Mouse (Mus musculus) MEL (cell line): Measurements from ENCODE around the gene Fgfr2. TPM values are rescaled to one million over a fixed set of nuclear protein-coding genes. Genes with fewer than 3 reads are reported as not detected.

Experiments used
- DNase-seq: peaks from one replicate; pipeline ENCODE4 v3.0.0; 2011; ENCODE audit warnings: low read depth, low spot score
- H3K27ac ChIP-seq: 2 replicates; pipeline ENCODE4 v1.5.1; 2012; ENCODE audit warnings: low read depth, mild to moderate bottlenecking, control low read depth, low read length, moderate library complexity; ENCODE audit not compliant: control insufficient read depth
- H3K27me3 ChIP-seq, 2 experiments: fragments of 150-350 bp in 1 of 2; sonication (generic) in 1 of 2; 2 replicates each; pipeline ENCODE4 v1.6.1; 2012; ENCODE audit warnings: low read length in 2 of 2, mild to moderate bottlenecking in 2 of 2, improper control_type of control experiment in 1 of 2, moderate library complexity in 1 of 2; ENCODE audit not compliant: insufficient read depth in 2 of 2, control insufficient read depth in 1 of 2
- H3K36me3 ChIP-seq, 2 experiments: 2 replicates each; pipeline ENCODE4 v1.6.1; 2012 to 2014; ENCODE audit warnings: low read length in 2 of 2, improper control_type of control experiment in 1 of 2, inconsistent platforms in 1 of 2, mild to moderate bottlenecking in 1 of 2; ENCODE audit not compliant: insufficient read depth in 2 of 2, control insufficient read depth in 1 of 2
- H3K4me1 ChIP-seq, 2 experiments: fragments of 150-350 bp in 1 of 2; sonication (generic) in 1 of 2; 2 replicates each; pipeline ENCODE4 v1.6.1; 2012; ENCODE audit warnings: low read length in 2 of 2, improper control_type of control experiment in 1 of 2, mild to moderate bottlenecking in 1 of 2; ENCODE audit not compliant: insufficient read depth in 2 of 2, control insufficient read depth in 1 of 2
- H3K4me3 ChIP-seq, 2 experiments: fragments of 150-350 bp in 1 of 2; sonication (generic) in 1 of 2; 2 replicates each; pipeline ENCODE4 v1.5.1; 2012; ENCODE audit warnings: low read depth in 2 of 2, low read length in 2 of 2, mild to moderate bottlenecking in 2 of 2, moderate library complexity in 2 of 2, control low read depth in 1 of 2, improper control_type of control experiment in 1 of 2; ENCODE audit not compliant: control insufficient read depth in 1 of 2, insufficient read depth in 1 of 2
- H3K79me2 ChIP-seq: 2 replicates; pipeline ENCODE4 v1.6.1; 2012; ENCODE audit warnings: mild to moderate bottlenecking, low read length, moderate library complexity; ENCODE audit not compliant: control insufficient read depth, poor library complexity, insufficient read depth
- H3K9ac ChIP-seq: 2 replicates; pipeline ENCODE4 v1.6.1; 2012; ENCODE audit warnings: low read depth, mild to moderate bottlenecking, control low read depth, low read length, moderate library complexity; ENCODE audit not compliant: control insufficient read depth, poor library complexity, severe bottlenecking
- H3K9me3 ChIP-seq: fragments of 150-350 bp; sonication (generic); replicated peaks from 2 replicates; pipeline ENCODE4 v1.6.1; 2012; ENCODE audit warnings: mild to moderate bottlenecking, low read length, improper control_type of control experiment, moderate library complexity; ENCODE audit not compliant: insufficient read depth
- BHLHE40 ChIP-seq: IDR thresholded peaks from 2 replicates; pipeline ENCODE4 v1.6.1; 2012; ENCODE audit warnings: low read depth, mild to moderate bottlenecking, inconsistent platforms, low read length, improper control_type of control experiment, borderline replicate concordance
- CHD1 ChIP-seq: IDR thresholded peaks from 2 replicates; pipeline ENCODE4 v1.6.1; 2012; ENCODE audit warnings: low read depth, mild to moderate bottlenecking, inconsistent platforms, low read length, improper control_type of control experiment
- CHD2 ChIP-seq: IDR thresholded peaks from 2 replicates; pipeline ENCODE4 v1.6.1; 2011; ENCODE audit warnings: low read length, improper control_type of control experiment
- CTCF ChIP-seq, 3 experiments: IDR thresholded peaks in 2 of 3; conservative IDR thresholded peaks in 1 of 3; 2 replicates each; pipeline ENCODE4 v1.5.1; 2011 to 2012; ENCODE audit warnings: low read length in 3 of 3, low read depth in 2 of 3, mild to moderate bottlenecking in 2 of 3, improper control_type of control experiment in 1 of 3, inconsistent platforms in 1 of 3, mixed read lengths in 1 of 3, moderate library complexity in 1 of 3; ENCODE audit not compliant: control insufficient read depth in 1 of 3, insufficient read depth in 1 of 3, poor library complexity in 1 of 3, severe bottlenecking in 1 of 3
- E2F4 ChIP-seq: IDR thresholded peaks from 2 replicates; pipeline ENCODE4 v1.6.1; 2011; ENCODE audit warnings: low read depth, low read length, improper control_type of control experiment, borderline replicate concordance
- ELF1 ChIP-seq: IDR thresholded peaks from 2 replicates; pipeline ENCODE4 v1.6.1; 2014; ENCODE audit warnings: low read depth, mild to moderate bottlenecking, inconsistent platforms, low read length, improper control_type of control experiment, moderate library complexity
- EP300 ChIP-seq, 2 experiments: IDR thresholded peaks; 2 replicates each; pipeline ENCODE4 v1.6.1; 2011; ENCODE audit warnings: improper control_type of control experiment in 2 of 2, low read length in 2 of 2, low read depth in 1 of 2, mild to moderate bottlenecking in 1 of 2
- ETS1 ChIP-seq: IDR thresholded peaks from 2 replicates; pipeline ENCODE4 v1.6.1; 2012; ENCODE audit warnings: low read depth, mild to moderate bottlenecking, inconsistent platforms, low read length, improper control_type of control experiment, moderate library complexity
- GABPA ChIP-seq: IDR thresholded peaks from 2 replicates; pipeline ENCODE4 v1.6.1; 2012; ENCODE audit warnings: low read depth, mild to moderate bottlenecking, inconsistent platforms, low read length, improper control_type of control experiment, moderate library complexity
- GATA1 ChIP-seq: IDR thresholded peaks from 2 replicates; pipeline ENCODE4 v1.6.1; 2011; ENCODE audit warnings: low read depth, low read length, improper control_type of control experiment
- HCFC1 ChIP-seq: IDR thresholded peaks from 2 replicates; pipeline ENCODE4 v1.6.1; 2012; ENCODE audit warnings: low read depth, mild to moderate bottlenecking, inconsistent platforms, low read length, improper control_type of control experiment, moderate library complexity
- JUND ChIP-seq: IDR thresholded peaks from 2 replicates; pipeline ENCODE4 v1.6.1; 2011; ENCODE audit warnings: low read depth, mild to moderate bottlenecking, improper control_type of control experiment, low read length
- MAFK ChIP-seq: IDR thresholded peaks from 2 replicates; pipeline ENCODE4 v1.6.1; 2011; ENCODE audit warnings: low read depth, mild to moderate bottlenecking, low read length, improper control_type of control experiment, borderline replicate concordance
- MAX ChIP-seq: IDR thresholded peaks from 2 replicates; pipeline ENCODE4 v1.6.1; 2011; ENCODE audit warnings: low read length, improper control_type of control experiment
- MAZ ChIP-seq: IDR thresholded peaks from 2 replicates; pipeline ENCODE4 v1.6.1; 2012; ENCODE audit warnings: low read depth, mild to moderate bottlenecking, inconsistent platforms, low read length, improper control_type of control experiment
- MEF2A ChIP-seq: IDR thresholded peaks from 2 replicates; pipeline ENCODE4 v1.6.1; 2014; ENCODE audit warnings: low read depth, mild to moderate bottlenecking, inconsistent platforms, low read length, improper control_type of control experiment; ENCODE audit not compliant: poor library complexity, insufficient replicate concordance, severe bottlenecking; ENCODE audit errors: extremely low read depth
- MYB ChIP-seq: IDR thresholded peaks from 2 replicates; pipeline ENCODE4 v1.6.1; 2011; ENCODE audit warnings: mild to moderate bottlenecking, low read depth, low read length, improper control_type of control experiment
- MYC ChIP-seq: IDR thresholded peaks from 2 replicates; pipeline ENCODE4 v1.6.1; 2011; ENCODE audit warnings: low read depth, mild to moderate bottlenecking, low read length, improper control_type of control experiment, moderate library complexity
- NELFE ChIP-seq: IDR thresholded peaks from 2 replicates; pipeline ENCODE4 v1.6.1; 2011; ENCODE audit warnings: low read depth, low read length, improper control_type of control experiment
- NRF1 ChIP-seq: IDR thresholded peaks from 2 replicates; pipeline ENCODE4 v1.6.1; 2014; ENCODE audit warnings: low read depth, mild to moderate bottlenecking, inconsistent platforms, low read length, improper control_type of control experiment, moderate library complexity; ENCODE audit not compliant: poor library complexity, insufficient read depth, severe bottlenecking
- POLR2A ChIP-seq, 2 experiments: IDR thresholded peaks; 2 replicates each; pipeline ENCODE4 v1.6.1; 2011 to 2012; ENCODE audit warnings: low read length in 2 of 2, mild to moderate bottlenecking in 2 of 2, control low read depth in 1 of 2, improper control_type of control experiment in 1 of 2, low read depth in 1 of 2, moderate library complexity in 1 of 2; ENCODE audit not compliant: control insufficient read depth in 1 of 2, insufficient read depth in 1 of 2, poor library complexity in 1 of 2
- POLR2AphosphoS2 ChIP-seq: IDR thresholded peaks from 2 replicates; pipeline ENCODE4 v1.6.1; 2011; ENCODE audit warnings: low read length, improper control_type of control experiment
- POLR2AphosphoS5 ChIP-seq: IDR thresholded peaks from 2 replicates; pipeline ENCODE4 v1.6.1; 2012; ENCODE audit warnings: low read depth, borderline replicate concordance, mild to moderate bottlenecking, inconsistent platforms, low read length, moderate library complexity, mixed read lengths
- RAD21 ChIP-seq: IDR thresholded peaks from 2 replicates; pipeline ENCODE4 v1.6.1; 2011; ENCODE audit warnings: mild to moderate bottlenecking, low read depth, low read length, improper control_type of control experiment
- RCOR1 ChIP-seq: IDR thresholded peaks from 2 replicates; pipeline ENCODE4 v1.6.1; 2012; ENCODE audit warnings: low read depth, mild to moderate bottlenecking, inconsistent platforms, low read length, improper control_type of control experiment
- SIN3A ChIP-seq: IDR thresholded peaks from 2 replicates; pipeline ENCODE4 v1.6.1; 2012; ENCODE audit warnings: low read length, improper control_type of control experiment, inconsistent platforms
- SMC3 ChIP-seq: IDR thresholded peaks from 2 replicates; pipeline ENCODE4 v1.6.1; 2011; ENCODE audit warnings: low read depth, low read length, improper control_type of control experiment
- TAL1 ChIP-seq: IDR thresholded peaks from 2 replicates; pipeline ENCODE4 v1.6.1; 2012; ENCODE audit warnings: mild to moderate bottlenecking, inconsistent platforms, low read length, moderate library complexity, mixed read lengths
- TBP ChIP-seq: IDR thresholded peaks from 2 replicates; pipeline ENCODE4 v1.8.0; 2011; ENCODE audit warnings: low read depth, low read length, improper control_type of control experiment
- TCF12 ChIP-seq: IDR thresholded peaks from 2 replicates; pipeline ENCODE4 v1.6.1; 2014; ENCODE audit warnings: low read depth, mild to moderate bottlenecking, inconsistent platforms, low read length, improper control_type of control experiment, moderate library complexity
- USF1 ChIP-seq: IDR thresholded peaks from 2 replicates; pipeline ENCODE4 v1.6.1; 2014; ENCODE audit warnings: low read depth, mild to moderate bottlenecking, inconsistent platforms, low read length, improper control_type of control experiment, moderate library complexity
- USF2 ChIP-seq, 2 experiments: IDR thresholded peaks; 2 replicates each; pipeline ENCODE4 v1.6.1; 2011 to 2012; ENCODE audit warnings: improper control_type of control experiment in 2 of 2, low read length in 2 of 2, borderline replicate concordance in 1 of 2, inconsistent platforms in 1 of 2, low read depth in 1 of 2, mild to moderate bottlenecking in 1 of 2; ENCODE audit not compliant: insufficient read depth in 1 of 2
- ZC3H11A ChIP-seq: IDR thresholded peaks from 2 replicates; pipeline ENCODE4 v1.6.1; 2012; ENCODE audit warnings: low read depth, mild to moderate bottlenecking, inconsistent platforms, low read length, improper control_type of control experiment
- ZKSCAN1 ChIP-seq: IDR thresholded peaks from 2 replicates; pipeline ENCODE4 v1.6.1; 2012; ENCODE audit warnings: low read depth, mild to moderate bottlenecking, inconsistent platforms, low read length, improper control_type of control experiment, moderate library complexity
- ZMIZ1 ChIP-seq: IDR thresholded peaks from 2 replicates; pipeline ENCODE4 v1.6.1; 2012; ENCODE audit warnings: low read depth, mild to moderate bottlenecking, inconsistent platforms, low read length, improper control_type of control experiment, moderate library complexity
- ZNF384 ChIP-seq: IDR thresholded peaks from 2 replicates; pipeline ENCODE4 v1.6.1; 2012; ENCODE audit warnings: low read depth, mild to moderate bottlenecking, inconsistent platforms, low read length, improper control_type of control experiment
- polyA plus RNA-seq, 2 experiments: library from polyadenylated mRNA; stranded (reverse) in 1 of 2; unstranded in 1 of 2; fragments of >175 nt in 1 of 2; fragments of >200 nt in 1 of 2; gene quantifications; 2 replicates each; pipeline versions ENCODE4 v1.2.1 to v1.2.4; 2012; ENCODE audit warnings: low replicate concordance in 2 of 2, low read depth in 1 of 2; ENCODE audit not compliant: insufficient read length in 2 of 2, insufficient read depth in 1 of 2, missing spikeins in 1 of 2
- total RNA-seq: library from RNA; depleted of rRNA; stranded (reverse); fragments of 300-350 nt; gene quantifications from 2 replicates; pipeline ENCODE4 v1.2.3, GENCODE M21; 2012

Gene Fgfr2
- total and polyA plus RNA-seq, 3 experiments: not detected

- H3K27ac ChIP-seq: peak within 1 kb of the TSS; percentile 35; the same call in 1 of the 2 replicates
- peaks cover 3 to 5% of the 10 kb centered on the region in 2 experiments for H3K4me1 ChIP-seq
- H3K4me3 ChIP-seq: peak within 1 kb of the TSS; percentile 72 to 75
- no peaks in the 10 kb centered on the region for H3K27me3 ChIP-seq
- H3K36me3 ChIP-seq: peaks cover 0 to 17% of the 10 kb centered on the region in 2 experiments; a peak in 2 of 4 replicates
- peak; percentile 97 for DNase-seq
- H3K9me3 ChIP-seq: no peaks in the 10 kb centered on the region
- peak within 1 kb of the TSS; percentile 89 for H3K9ac ChIP-seq
- H3K79me2 ChIP-seq: peaks cover 15% of the 10 kb centered on the region
- TF ChIP-seq E2F4 (no peak), HCFC1 (peak; percentile 90), MAZ (no peak; the same call in 1 of the 2 replicates), MAX (no peak), RCOR1 (no peak), NRF1 (peak; percentile 60; the same call in 1 of the 2 replicates), USF1 (no peak), ZKSCAN1 (no peak), ZMIZ1 (no peak), POLR2AphosphoS5 (no peak), BHLHE40 (no peak), MEF2A (no peak), GABPA (no peak), MYC (no peak), TAL1 (no peak), CHD1 (no peak), SIN3A (peak; percentile 94), NELFE (peak; percentile 60; the same call in 1 of the 2 replicates), CHD2 (peak; percentile 95), USF2 (IDR thresholded peaks at IDR 0.05; ENCODE audit: borderline replicate concordance in 1 of 2, insufficient read depth in 1 of 2, low read depth in 1 of 2, low read length in 2 of 2) (no peak), EP300 (IDR thresholded peaks at IDR 0.05; ENCODE audit: low read depth in 1 of 2, low read length in 2 of 2) (no peak), CTCF (IDR thresholded peaks at IDR 0.05 in 2 of 3, conservative IDR thresholded peaks at IDR 0.05 in 1 of 3; ENCODE audit: control insufficient read depth in 1 of 3, insufficient read depth in 1 of 3, low read depth in 2 of 3, low read length in 3 of 3, poor library complexity in 1 of 3, severe bottlenecking in 1 of 3) (no peak), GATA1 (no peak), MYB (no peak), TBP (no peak), ETS1 (peak; percentile 64; the same call in 1 of the 2 replicates), TCF12 (peak; percentile 63), ZC3H11A (no peak), POLR2A (IDR thresholded peaks at IDR 0.05; ENCODE audit: control insufficient read depth in 1 of 2, insufficient read depth in 1 of 2, low read depth in 1 of 2, low read length in 2 of 2, poor library complexity in 1 of 2) (peak; percentile 55 to 67; a peak in 2 of 4 replicates), MAFK (no peak), RAD21 (no peak), ELF1 (0 out of 2 replicates have a peak, but pooled peaks have one; percentile 50), POLR2AphosphoS2 (peak; percentile 59; the same call in 1 of the 2 replicates), SMC3 (no peak), JUND (no peak), ZNF384 (peak; percentile 25; the same call in 1 of the 2 replicates)
Observed at GRCm38 (mm10) chr7:131410416-131411058, 1712.6 kb downstream of the Fgfr2 start, which contains the start of the genes Ikzf5 and Acadsb. TSS of gene Ikzf5 (minus strand) at chr7:131410521. TSS of gene Acadsb (plus strand) at chr7:131410601.
